In the genomic region with DNA sequence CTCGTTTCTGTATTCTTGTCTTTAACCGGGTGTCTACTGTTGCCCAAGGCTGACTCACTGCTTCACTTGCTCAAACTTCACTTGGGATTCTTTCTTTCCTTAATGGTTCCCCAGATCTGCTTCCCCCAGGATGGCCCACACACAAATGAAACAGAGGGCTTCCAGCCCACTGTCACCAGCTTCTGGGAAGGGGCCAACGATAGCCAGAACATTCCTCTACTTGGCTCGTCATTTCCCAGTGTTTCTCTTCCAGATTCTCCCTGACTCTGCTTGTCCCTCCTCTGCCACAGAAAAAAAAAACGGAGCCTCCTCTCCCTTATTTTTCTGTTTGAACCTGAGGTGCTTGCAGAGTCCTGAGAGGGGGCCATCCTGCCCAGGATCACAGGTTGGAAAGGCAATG, we compare ENCODE assay signal across 10 mouse cellular contexts. TPM values are rescaled to one million over a fixed set of nuclear protein-coding genes. Genes with fewer than 3 reads are reported as not detected.
DNase-seq lines count a peak whose midpoint lies in the region; ATAC-seq and TF ChIP-seq lines count a peak whose summit lies in the region.
"Had no signal": no experiment of that assay in that cellular context is flagged by ENCODE, and none has a peak within 500 bp of the region (broad histone marks: within the 10 kb centered on the region; RNA-seq: fewer than 3 reads in every experiment).

No protein-coding gene starts in this region.

- H3K36me3 ChIP-seq in stomach, embryonic 16.5 days (ENCODE audit: control insufficient read depth, insufficient read depth, low read length), result no peaks in the 10 kb centered on the region
- H3K36me3 ChIP-seq: hindbrain, embryonic 15.5 days; midbrain, embryonic 12.5 days had no signal

- intact Hi-C loops in gastrocnemius, adult 2 months (cut with DNase I), result no loop called here

- no peak for TF ChIP-seq CTCF in gastrocnemius, adult 2 months (IDR thresholded peaks at IDR 0.05)

- H3K4me1 ChIP-seq in stomach, embryonic 16.5 days (ENCODE audit: control insufficient read depth, insufficient read depth, low read length), result peaks cover 44% of the 10 kb centered on the region

- H3K4me2 ChIP-seq in stomach, embryonic 16.5 days (ENCODE audit: low read depth, low read length), result peak overlapping the region; percentile 14; the same call in 1 of the 2 replicates
- H3K4me2 ChIP-seq: hindbrain, embryonic 15.5 days; midbrain, embryonic 12.5 days had no signal

- WGBS in stomach, embryonic 16.5 days, result 63% methylated on average over 5 of the region's 5 CpGs

- no peaks in the 10 kb centered on the region for H3K27me3 ChIP-seq in stomach, embryonic 16.5 days (ENCODE audit: control insufficient read depth, insufficient read depth, low read length)
- H3K27me3 ChIP-seq: hindbrain, embryonic 15.5 days had no signal

- no peaks in the 10 kb centered on the region for H3K9me3 ChIP-seq in stomach, embryonic 16.5 days (replicated peaks; ENCODE audit: control insufficient read depth, low read length)
- H3K9me3 ChIP-seq: hindbrain, embryonic 15.5 days; midbrain, embryonic 12.5 days had no signal

- no peak for DNase-seq in gastrocnemius, adult 2 months
- no peak for DNase-seq in gastrocnemius, postnatal 4 days (ENCODE audit: low spot score in 2 of 2)
- DNase-seq in lung, postnatal 10 days, result peak; percentile 65
- DNase-seq in lung, postnatal 25 days (ENCODE audit: low spot score), result no peak
- DNase-seq in heart, postnatal 4 days, result peak; percentile 45
- DNase-seq in thymus, postnatal 14 days, result no peak

- peak overlapping the region; percentile 36 for H3K9ac ChIP-seq in stomach, embryonic 16.5 days (ENCODE audit: low read length)
- H3K9ac ChIP-seq: hindbrain, embryonic 15.5 days; midbrain, embryonic 12.5 days had no signal

- peak overlapping the region; percentile 95 for H3K27ac ChIP-seq in gastrocnemius, adult 2 months
- H3K27ac ChIP-seq in stomach, embryonic 16.5 days (ENCODE audit: low read length), result peak overlapping the region; percentile 91
- H3K27ac ChIP-seq: hindbrain, embryonic 15.5 days; midbrain, embryonic 12.5 days had no signal

- no peak for ATAC-seq in stomach, embryonic 16.5 days (ENCODE audit: insufficient read depth, low FRiP score)
- ATAC-seq in megakaryocyte-erythroid progenitor cell, adult 5-6 weeks (replicated peaks; ENCODE audit: low FRiP score, low TSS enrichment, poor library complexity, severe bottlenecking), result no peak

- peak overlapping the region; percentile 66 for H3K4me3 ChIP-seq in gastrocnemius, adult 2 months
- H3K4me3 ChIP-seq in stomach, embryonic 16.5 days (replicated peaks; ENCODE audit: low read length), result no peak overlapping the region
- H3K4me3 ChIP-seq: hindbrain, embryonic 15.5 days; midbrain, embryonic 12.5 days had no signal

RNA-seq across cellular contexts. Expression of a gene that starts 1.9 kb away (rescaled TPM):
- total RNA-seq in gastrocnemius, adult 2 months (2021), result 10 to 100 TPM; 46.7 to 55.3 TPM
- 100 to 1,000 TPM; 103 to 106 TPM for total RNA-seq in gastrocnemius, postnatal 4 days (2021)
- 10 to 100 TPM; 86.6 to 89.9 TPM for total RNA-seq in heart, postnatal 4 days (2021)
- polyA plus RNA-seq in stomach, embryonic 16.5 days (2015; fragmentation: Nextera tagmentation; extraction: Ambion mirVana), result 127 and 139 TPM in 2 replicates
- 2.4 and 6.1 TPM in 2 replicates for total RNA-seq in megakaryocyte-erythroid progenitor cell, adult 5-6 weeks (2014; fragmentation: Nextera tagmentation)
- total RNA-seq in megakaryocyte-erythroid progenitor cell, adult 5-6 weeks (2017), result 7.2 and 16.2 TPM in 2 replicates

RNA-seq across cellular contexts. Expression of a gene that starts 45.5 kb away (rescaled TPM):
- total RNA-seq in gastrocnemius, adult 2 months (2021), result not detected
- not detected for total RNA-seq in gastrocnemius, postnatal 4 days (2021)
- total RNA-seq in heart, postnatal 4 days (2021), result not detected
- 3.3 and 4.9 TPM in 2 replicates for polyA plus RNA-seq in stomach, embryonic 16.5 days (2015; fragmentation: Nextera tagmentation; extraction: Ambion mirVana)
- not detected in 2 replicates for total RNA-seq in megakaryocyte-erythroid progenitor cell, adult 5-6 weeks (2014; fragmentation: Nextera tagmentation)
- total RNA-seq in megakaryocyte-erythroid progenitor cell, adult 5-6 weeks (2017), result not detected in 2 replicates
- polyA plus RNA-seq: hindbrain, embryonic 15.5 days had no signal

Comparison
In these comparisons a context has a peak if more than half of its experiments do, and no peak if none do; other contexts are left out.
1. DNase-seq: peak in lung, postnatal 10 days (single experiment) and heart, postnatal 4 days (single experiment); none in gastrocnemius, adult 2 months (single experiment), gastrocnemius, postnatal 4 days (0 of 2), lung, postnatal 25 days (single experiment) and thymus, postnatal 14 days (single experiment).